Mouse (Mus musculus): Measurements from ENCODE around the gene Otx1.

DNA sequence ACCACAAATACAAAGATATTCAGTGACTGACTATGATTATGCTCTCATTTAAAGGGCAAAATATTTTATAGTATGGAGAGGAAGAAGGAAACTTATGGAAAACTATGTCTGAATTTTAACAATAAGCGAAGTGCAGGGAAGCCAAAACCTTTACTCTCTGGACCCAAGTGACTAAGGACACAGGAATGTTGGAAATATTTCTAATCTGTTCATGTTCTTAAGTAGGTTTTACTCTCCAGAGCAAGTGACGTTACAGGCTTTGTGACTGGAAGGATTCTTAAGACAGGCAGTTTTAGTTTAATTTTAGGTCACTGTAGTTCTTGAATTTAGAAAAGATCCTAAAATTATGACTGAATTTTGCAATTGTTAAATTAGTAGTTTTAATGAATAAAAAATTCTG, 6.1 kb upstream of the Otx1 start:
- TF ChIP-seq CTCF (IDR thresholded peaks at IDR 0.05; ENCODE audit: extremely low read depth, insufficient read depth, insufficient read length, insufficient replicate concordance) = no peak
- no peak for TF ChIP-seq POLR2A (IDR thresholded peaks at IDR 0.05; ENCODE audit: low read depth, low read length)

Data from spleen, adult 2 months (tissue).